Mouse (Mus musculus): ENCODE data around the gene Myoz2.

Myoz2 gene

DNA sequence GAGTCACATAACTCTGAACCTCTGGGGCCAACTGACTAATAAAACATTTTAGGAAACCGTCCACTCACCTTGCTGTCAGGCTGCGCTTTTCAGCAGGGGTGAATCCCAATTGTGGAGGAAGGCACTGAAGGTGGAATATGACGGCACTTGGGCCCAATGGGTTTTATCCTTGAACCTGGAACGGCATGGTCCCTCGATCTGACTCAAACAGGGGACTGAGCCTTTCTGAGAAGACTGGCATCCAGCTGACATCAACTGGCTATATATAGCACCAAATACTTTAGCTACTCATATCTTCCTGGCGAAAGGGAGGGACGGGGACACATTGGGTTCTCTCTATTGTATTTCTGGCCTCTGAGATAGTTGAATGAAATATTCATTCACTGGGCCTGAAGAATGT is at the start of gene Myoz2:
TSS of gene Myoz2 (minus strand) at position 264 of the 400 bp plus-strand sequence.
- DNase-seq, result no peak

DNA sequence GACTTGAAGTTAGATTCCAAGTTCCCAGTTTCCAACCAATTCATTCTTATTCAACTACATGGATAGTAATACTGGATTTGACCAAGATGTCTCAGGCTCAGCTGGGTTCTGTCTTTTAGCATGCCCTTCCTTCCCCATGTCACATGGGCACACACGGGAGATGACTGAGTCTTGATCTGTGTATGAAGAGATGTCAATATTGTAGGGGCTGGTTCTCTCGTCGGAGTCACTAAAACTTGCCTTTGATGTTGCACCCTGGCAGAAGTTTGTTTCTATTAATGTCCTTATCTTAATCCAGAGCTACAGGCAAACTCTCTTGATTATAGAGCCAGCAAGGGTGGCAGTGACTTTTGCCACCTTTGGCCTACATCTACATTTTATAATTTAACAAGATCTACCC is 46.9 kb upstream of the Myoz2 start:
- DNase-seq, result no peak

DNA sequence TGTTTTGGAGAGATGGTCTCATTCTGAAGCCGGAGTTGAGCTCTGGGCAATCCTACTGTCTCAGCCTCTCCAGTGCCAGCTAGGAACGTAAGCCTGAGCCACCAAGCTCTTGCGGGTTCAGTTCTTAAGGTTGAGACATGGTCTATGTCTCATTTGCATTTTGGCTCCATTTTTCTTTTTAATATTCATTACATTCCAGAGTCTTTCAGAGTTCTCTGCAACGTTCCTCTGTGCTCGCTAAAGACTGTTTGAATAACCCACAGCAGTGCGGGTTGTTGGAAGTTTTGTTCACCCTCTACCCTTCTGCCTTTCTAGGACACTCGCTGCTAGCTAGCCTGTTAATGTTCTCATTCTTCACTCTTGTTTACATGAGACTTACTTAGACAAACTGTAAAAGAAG is 46.1 kb upstream of the Myoz2 start:
- DNase-seq, result no peak

DNA sequence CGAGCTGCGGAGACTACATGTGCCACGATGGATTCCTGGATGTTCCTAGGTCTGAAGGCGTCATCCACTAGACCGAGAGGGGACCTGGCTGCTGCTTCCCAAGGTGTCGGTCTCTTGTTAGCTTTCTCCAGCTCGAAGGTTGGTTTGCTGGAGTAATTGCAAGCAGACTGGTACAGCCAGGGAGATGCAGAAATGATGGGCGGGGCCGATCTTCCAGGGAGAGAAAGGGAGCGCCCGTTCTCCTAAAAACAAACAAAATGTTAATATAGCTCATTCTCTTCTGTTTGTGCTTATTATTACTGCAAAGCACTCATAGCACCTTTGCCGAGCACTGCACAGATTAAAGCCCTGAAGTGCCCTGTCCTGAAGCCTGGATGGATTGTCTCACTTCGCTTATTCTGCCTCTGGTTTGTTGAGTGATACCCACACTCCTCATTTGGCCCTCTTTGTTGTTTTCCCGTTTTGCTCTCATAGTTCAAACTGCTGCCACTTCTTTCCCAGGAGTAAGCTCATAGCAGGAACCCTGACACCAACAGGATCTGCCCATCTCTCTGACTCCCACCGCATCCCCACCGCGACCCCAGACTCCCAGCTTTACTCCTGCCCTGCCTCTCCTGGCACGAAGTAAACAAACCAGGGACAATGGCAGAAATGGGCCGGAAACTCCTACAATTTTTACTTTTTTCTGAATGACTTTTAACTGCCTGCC is 45.4 kb upstream of the Myoz2 start:
- DNase-seq, result no peak

DNA sequence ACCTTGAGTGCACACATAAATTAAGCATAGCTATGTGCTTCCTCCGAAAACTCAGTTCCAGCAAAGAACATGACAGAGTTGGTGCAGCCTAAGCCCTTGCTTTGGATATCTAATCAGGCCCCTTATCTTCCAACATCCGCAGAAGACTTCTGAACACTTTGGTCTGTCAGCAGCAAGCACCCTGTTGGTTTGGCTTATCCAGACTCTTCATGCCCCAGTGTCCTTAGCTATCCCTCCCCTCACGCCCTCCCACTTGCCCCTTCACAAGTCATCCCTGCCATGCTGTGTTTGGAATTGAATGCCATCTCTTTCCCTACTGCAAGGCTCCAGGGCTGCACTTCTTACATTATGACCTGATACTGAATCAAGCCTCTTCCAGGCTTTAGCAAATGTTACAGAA is 40.9 kb upstream of the Myoz2 start:
- no peak for DNase-seq

DNA sequence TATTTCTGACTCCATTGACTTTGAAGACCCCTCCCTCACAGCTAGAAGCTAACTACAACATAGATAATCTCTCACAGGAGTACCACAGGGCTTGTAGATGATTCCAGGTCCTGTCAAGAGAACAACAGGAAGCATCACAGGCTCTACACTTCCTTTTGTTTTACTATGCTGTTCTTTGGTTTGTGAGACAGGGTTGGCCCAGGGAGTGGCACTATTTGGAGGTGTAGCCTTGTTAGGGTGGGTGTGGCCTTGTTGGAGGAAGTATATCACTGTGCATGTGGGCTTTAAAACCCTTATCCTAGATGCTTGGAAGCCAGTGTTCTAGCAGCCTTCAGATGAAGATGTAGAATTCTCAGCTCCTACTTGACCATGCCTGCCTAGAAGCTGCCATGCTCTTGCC is 40.2 kb upstream of the Myoz2 start:
- no peak for DNase-seq

DNA sequence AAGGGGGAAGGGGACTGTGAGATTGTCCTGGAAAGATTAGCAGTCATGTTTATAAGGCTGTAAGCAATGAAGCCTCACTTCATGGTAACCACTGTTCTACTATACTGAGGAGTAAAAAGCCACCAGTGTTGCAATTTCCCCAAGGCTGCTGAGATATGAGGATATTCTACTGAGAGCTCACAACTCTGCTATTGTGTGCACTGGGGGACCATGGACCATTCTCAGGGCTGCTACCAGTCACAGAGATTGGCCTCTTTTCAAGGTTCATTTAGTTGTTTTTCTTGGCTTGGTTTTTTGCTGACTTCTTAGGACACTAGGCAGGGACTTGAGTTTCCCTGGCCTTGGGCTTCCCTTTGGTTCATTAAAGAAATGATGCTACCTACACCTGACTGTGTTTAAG is 38.5 kb upstream of the Myoz2 start:
- DNase-seq, result no peak

DNA sequence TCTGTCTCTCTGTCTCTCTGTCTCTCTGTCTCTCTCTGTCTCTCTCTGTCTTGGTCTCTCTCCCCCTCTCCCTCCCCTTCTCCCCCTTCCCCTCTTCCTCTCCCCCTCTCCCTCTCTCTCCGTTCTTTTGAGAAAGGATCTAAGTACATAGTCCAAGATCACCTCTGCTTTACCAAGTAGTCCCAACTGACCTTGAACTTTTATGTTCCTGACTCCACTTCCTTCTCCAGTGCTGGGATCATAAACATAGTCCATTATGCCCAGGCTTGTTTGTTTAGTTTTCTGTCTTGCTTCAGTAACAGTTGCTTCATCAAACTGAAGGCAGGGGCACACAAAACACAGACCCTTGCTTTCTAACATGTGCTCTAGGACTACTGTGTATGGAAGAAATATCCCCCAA is 37.7 kb upstream of the Myoz2 start:
- no peak for DNase-seq

DNA sequence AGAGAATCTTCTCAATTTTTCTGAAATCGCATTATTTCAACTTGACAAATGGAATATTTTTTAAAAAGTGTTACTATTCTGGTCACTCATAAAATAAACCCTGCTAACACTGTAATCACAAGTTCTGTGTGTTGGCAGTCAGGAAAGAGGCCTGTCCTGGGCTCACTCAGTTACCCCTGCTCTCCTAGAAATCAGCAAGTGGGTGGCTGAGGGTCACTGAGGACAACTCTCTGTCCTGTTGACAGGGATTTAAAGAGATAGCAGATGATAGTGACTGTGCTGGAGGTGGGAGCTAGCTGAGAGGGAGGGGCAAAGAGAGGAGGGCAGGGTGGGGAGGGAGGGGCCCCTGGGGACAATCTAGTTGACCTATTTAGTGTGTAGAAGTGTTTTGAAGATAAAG is 36.2 kb upstream of the Myoz2 start:
- DNase-seq, result no peak

DNA sequence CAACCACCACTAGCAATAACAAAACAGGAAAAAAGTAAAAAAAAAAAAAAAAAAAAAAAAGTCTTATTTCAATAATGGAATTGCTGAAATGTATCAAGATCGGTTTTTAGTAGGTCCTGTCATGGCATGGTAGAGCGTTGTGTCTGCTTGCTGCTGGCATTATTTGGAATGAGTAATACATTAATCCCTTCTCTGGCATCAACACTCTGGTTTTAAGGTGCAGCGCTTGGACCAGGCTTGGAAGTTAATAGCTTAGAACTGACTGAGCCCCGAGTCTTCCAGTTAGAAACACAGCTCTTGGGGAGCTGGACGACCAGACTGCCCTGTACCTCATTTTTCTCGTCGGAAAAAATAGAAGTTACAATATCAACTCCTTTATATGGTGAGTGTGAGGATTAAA is 32.0 kb upstream of the Myoz2 start:
- no peak for DNase-seq

DNA sequence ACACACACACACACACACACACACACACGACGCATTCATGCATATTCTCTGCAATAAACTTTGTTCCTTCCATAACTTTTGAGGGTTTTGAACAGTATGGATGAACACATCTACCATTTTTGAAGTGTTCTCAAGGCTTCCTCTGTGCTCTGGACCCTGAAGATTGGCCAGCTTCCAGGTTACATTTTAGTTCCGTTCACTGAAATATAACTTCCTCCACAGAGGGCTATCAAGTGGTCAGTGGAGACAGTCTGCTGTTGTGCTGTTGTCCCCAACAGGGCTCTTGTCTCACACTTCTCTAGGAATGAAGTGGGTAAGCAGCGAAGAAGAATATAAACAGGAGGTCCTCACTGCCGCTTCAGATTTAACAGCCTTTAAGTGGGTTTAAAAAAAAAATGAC is 30.7 kb upstream of the Myoz2 start:
- DNase-seq, result no peak

DNA sequence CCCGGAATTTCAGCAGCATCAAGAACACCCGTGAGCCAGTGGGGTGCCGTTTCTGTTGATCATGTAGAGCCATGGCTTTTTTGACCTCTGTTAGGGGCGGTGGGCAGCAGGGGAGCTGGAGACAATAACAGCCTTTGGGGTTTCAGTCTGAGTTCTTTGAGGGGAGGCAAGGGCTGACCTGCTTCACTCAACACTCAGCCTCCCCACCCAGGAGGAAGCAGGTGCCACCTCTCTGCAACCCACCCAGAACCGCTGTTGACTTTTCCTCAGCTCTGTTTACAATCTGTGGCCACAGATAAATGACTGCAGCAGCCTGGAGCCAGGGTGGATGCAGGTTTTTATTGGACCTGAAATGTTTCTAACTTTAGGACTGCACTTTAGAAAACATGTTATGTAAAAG is 29.4 kb upstream of the Myoz2 start:
- DNase-seq, result no peak

DNA sequence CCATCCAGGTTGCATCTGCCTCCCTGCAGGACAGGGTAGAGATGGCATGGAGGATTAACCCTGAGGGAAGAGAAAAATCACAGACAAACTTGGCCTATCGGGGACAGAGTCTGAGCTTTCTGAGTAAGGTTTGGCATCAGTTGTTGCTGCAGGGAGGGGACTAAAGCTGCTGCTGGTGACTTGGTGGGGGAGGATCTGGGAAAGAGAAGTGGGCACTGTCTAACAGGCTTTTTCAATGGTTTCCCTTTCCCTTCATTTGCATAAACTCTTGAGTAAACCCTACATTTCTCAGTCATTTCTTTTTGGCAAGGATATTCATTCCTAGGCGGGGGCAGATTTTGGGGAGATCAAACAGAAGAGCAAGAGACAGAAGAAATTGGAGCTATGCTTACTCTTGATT is 27.1 kb upstream of the Myoz2 start:
- no peak for DNase-seq

DNA sequence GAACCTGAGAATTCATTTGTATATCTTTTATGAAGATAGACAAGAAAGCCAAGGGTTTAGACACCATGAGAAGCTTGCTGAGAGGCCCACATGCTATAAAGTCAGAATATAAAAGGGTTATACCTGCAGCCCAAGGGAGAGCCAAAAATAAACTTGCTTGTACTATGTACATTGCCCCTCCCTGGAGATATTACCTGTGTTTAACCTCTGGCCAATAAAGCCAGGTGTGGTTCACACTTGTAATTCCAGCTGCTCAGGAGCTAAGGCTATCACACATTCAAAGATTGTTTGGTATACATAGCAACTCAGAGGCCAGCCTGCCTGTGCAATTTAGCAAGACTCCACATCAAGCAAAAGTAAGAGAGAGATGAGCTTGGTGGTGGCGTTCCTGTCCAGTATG is 24.0 kb upstream of the Myoz2 start:
- no peak for DNase-seq

DNA sequence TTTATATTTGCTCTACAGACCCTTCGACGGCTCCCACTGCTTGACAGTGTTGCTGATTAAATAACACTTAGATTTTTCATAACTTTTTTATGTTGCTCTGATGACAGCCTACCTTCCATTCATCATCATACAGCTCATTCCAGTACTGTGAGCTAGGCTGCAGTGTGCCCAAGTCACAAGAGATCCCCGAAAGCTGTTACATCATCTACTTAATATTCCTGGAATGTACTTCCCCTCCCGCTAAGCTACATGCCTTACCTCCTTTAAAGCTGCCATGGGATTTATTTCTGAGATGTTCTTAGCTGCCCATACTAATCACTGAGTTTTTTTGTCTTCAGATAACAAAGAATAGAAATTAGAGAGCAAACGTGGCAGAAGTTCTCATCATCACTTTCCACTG is 19.4 kb upstream of the Myoz2 start:
- DNase-seq, result no peak

DNA sequence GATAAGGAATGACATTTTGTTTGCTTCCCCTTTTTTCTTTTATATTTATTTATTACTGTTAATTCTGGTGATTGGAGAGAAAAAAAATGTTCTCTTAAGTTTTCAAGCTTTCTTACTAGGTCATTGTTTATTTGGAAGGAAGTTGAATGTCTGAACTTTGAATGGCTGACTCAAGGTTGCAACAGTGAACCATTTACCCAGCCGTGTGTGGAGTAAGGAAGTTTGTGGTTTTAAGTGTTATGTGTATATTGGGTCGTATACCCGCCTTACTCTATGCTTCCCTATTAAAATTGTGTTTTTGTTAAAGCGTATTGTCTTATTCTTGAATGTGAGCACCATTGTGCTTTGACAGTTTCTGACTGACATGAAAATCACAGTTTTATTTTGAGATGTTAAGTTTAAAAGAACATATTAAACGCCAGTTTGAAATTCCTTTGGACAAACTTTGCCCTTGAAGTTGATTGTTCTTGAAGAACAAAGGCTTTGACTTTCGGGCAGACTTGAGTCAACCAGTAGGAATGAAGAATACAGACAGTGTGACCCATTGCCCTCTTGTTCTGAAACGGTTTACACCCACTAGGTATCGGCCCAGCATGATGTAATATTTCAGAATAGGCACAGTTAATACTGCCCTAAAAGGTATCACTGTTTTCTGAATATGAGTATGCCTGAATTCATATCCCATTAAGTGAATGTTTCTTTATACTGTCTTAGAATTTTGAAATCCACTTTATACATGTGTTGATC is 18.6 kb upstream of the Myoz2 start:
- DNase-seq, result no peak

DNA sequence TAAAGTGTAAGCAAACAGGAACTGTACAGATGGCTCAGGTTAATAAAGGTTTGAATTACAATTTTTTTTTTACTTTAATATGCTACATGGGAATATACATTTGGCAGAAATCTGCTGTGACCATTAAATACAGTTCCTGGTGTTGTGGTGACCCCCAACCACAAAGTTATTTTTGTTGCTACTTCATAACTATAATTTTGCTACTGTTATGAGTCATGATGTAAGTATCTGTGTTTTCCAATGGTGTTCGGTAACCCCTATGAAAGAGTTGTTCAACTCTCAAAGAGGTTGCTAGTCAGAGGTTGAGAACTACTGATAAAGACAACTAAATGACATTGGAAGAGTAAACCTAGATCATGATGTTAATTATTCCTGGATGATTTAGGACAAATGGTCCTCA is 7.5 kb upstream of the Myoz2 start:
- no peak for DNase-seq

DNA sequence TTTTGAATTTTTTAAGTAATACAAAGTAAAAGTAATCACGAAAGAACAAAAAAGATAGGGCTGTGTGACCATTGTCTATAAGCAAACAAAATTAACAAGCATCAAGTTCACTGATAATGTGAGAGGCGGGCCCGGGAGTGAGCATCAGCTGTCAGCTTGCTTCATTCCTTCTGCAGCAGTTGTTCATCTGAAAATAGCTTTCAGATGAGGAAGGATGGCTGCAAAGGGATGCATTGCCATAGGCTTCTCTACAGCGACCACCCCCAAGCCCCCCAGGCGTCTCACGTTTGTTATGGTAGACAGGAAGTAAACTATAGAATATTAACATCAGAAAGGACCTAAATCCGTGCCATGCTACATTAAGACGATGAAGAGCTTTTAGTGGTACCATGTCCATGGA is 1.0 kb downstream of the Myoz2 start:
- no peak for DNase-seq

DNA sequence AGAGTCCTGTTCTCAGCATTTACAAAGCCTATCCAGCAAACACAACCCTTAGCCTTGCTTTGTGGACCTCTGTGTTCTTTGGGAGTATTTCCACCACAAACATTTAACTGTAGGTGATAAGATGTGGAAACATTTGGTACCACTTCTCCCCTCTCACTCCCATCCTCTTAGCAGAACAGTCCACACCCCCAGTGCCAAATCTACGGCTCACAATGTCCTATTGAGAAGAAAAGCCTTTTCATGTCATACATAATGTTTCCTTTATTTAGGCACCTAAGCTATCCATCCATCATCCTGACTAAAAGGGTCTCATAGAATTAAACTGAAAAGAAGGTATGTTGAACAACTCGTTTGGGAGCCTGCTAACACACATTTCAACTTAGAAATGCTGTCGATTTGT is 9.2 kb downstream of the Myoz2 start:
- DNase-seq, result no peak

DNA sequence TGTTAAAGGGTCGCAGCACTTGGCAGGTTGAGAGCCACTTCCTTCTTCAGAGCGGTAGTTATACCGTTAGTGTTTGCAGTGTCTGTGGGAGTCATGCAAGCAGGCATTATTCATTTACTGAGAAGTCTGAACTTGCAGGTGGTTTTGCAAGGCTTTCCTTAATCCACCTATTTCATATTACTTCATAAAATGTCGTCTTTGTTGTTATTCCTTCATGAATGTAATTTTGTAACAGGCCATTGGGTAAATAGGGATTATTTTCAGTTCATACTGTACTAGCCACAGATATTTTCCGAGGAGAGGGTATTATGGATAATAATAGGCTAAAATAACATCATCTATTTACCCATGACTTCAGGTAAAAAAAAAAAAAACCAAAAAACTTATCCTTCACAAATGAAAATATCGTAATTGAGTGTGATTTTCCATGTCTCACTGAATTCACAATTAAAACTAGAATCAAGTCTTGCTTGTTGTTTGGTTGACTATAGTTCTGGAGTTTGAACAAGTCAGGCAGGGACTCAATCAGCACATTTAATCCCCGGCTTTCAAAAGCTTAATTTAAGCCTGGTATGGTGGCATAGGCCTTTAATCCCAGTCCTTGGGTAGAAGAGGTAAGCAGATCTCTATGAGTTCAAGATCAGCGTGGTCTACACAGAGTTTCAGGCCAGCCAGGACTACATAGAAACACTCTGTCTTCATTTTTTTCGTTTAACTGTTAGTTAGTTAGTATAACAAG is 10.2 kb downstream of the Myoz2 start:
- DNase-seq, result no peak

DNA sequence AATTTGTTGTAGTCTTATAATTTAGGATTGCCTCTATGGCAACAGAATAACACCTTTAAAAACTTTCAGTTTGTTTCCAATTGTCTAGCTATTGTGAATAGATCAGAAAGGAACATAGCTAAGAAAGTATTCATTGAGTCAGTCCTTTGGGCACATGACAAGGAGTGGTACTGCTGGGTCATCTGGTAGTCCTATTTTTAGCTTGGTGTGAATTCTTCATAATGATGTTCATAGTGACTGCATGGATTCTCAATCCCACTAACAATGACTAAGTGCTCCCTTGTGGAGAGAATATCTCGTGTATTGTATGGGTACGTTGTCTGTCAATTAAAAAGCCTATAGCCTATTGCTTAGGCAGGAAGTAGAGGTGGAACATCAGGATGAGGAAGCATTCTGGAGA is 16.0 kb downstream of the Myoz2 start:
- no peak for DNase-seq

DNA sequence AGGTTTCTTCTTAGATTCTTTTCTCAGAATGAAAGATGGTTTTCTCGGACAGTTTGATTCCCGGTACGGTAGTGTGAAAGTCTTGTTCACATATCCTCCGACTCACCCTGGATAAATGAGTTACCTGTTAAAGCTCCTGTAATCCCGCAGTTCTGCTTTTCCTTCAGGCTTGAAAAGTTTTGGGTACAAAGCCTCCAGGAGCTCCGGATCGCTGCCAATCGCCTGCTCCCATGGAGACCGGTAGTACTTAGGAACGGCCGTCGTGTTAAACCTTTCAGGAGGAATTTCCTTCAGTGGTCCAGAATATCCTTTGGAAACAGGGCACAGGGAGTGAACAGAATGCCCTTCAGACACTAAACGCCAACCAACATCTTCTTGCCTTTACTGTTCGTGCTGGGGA is 21.3 kb downstream of the Myoz2 start:
- no peak for DNase-seq

DNA sequence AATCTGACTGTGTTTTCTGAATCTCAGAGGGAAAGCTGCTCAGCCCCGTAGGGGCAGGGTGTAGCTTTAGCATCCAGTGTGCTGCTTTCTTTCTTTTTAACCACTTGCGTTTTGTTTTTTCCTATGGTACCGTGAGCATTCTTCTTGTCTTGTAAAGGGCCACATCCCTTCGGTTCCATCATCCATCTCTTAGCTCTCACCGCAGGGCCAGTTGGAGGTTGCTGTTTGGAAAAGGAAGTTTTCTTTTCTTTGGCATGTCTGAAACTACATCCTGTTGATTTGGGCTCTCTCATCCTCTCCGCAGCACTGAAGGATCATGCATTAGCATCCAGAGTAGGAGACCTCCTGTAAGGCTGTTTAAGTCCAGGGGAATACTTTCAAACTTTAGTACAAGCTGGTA is 25.4 kb downstream of the Myoz2 start:
- no peak for DNase-seq

DNA sequence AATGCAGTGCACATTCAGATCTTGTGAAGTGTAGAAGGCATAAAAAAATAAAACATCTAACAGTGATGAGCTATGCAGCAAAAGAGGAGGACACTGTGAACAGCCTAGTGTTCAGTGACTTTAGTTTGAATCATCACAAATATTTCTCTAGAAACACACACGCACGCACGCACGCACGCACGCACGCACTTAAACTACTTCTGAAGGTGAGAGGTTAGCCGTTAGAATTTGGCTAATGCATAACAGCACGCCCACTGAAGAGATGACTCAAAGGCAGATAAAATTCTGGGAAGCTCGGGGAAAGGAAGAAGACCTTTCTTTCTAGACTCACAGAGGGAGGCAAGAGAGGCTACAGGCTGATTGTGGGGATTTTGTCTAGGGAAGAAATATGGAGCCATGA is 27.4 kb downstream of the Myoz2 start:
- DNase-seq, result no peak

Data from thymus, postnatal 14 days (tissue).